Mouse (Mus musculus): ENCODE measurements around the gene Aanat.

GRCm38 (mm10) chr11:116620559-116621253 is 34.5 kb downstream of the Aanat start:
- TF ChIP-seq CTCF (IDR thresholded peaks at IDR 0.05; ENCODE audit: low read depth) = no peak
- no peak for TF ChIP-seq EP300 (IDR thresholded peaks at IDR 0.05; ENCODE audit: low read depth)

Measured in heart, postnatal 0 days (tissue).